9 mouse cellular contexts compared by ENCODE assay signal in the genomic region with DNA sequence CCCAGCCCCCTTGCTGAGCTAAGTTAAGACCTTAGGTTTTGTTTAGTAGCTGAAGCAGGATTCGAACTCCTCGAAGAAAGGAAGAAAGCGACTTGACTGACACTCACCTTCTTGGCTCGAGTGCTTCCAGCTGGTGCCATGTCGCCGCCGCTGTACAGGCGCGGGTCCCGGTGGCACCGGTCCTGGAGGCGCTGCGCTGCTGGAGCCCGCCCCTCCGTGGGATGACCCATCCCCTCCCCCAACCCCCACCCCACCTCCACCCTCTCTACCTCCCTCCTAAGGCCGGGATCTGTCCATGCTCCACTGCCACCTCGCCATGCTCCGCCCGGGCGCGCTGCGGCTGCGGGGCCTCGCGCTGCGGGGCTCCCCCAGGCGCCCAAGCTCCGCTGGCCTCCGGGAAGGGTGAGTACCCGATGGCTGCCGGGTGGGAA. TPM values are rescaled to one million over a fixed set of nuclear protein-coding genes. Genes with fewer than 3 reads are reported as not detected.
DNase-seq lines count a peak whose midpoint lies in the region; ATAC-seq and TF ChIP-seq lines count a peak whose summit lies in the region.
"Had no signal": no experiment of that assay in that cellular context is flagged by ENCODE, and none has a peak within 500 bp of the region (broad histone marks: within the 10 kb centered on the region; RNA-seq: fewer than 3 reads in every experiment).

A gene (minus strand): TSS at position 172 of the 431 bp plus-strand sequence.
A gene (plus strand): TSS at position 303 of the 431 bp plus-strand sequence.

- no peaks in the 10 kb centered on the region for H3K36me3 ChIP-seq in heart, postnatal 0 days (replicated peaks; ENCODE audit: control insufficient read depth, insufficient read depth, low read length)
- no peaks in the 10 kb centered on the region for H3K36me3 ChIP-seq in intestine, embryonic 15.5 days
- peaks cover 19% of the 10 kb centered on the region for H3K36me3 ChIP-seq in liver, adult 2 months (ENCODE audit: control insufficient read depth, insufficient read depth, low read length)
- no peaks in the 10 kb centered on the region for H3K36me3 ChIP-seq in stomach, embryonic 15.5 days

- intact Hi-C loops in left cerebral cortex, postnatal 10 days (cut with DNase I): no loop called here

- peaks cover 10% of the 10 kb centered on the region; the same call in 1 of the 2 replicates for H3K27me3 ChIP-seq in heart, postnatal 0 days (ENCODE audit: control insufficient read depth, insufficient read depth, low read length)
- H3K27me3 ChIP-seq in intestine, embryonic 15.5 days (replicated peaks): peaks cover 8% of the 10 kb centered on the region
- H3K27me3 ChIP-seq in liver, adult 2 months (ENCODE audit: control insufficient read depth, insufficient read depth, low read length): no peaks in the 10 kb centered on the region
- peaks cover 11% of the 10 kb centered on the region; the same call in 1 of the 2 replicates for H3K27me3 ChIP-seq in stomach, embryonic 15.5 days (replicated peaks)

- no peaks in the 10 kb centered on the region for H3K9me3 ChIP-seq in heart, postnatal 0 days (replicated peaks; ENCODE audit: control insufficient read depth, low read length)
- no peaks in the 10 kb centered on the region for H3K9me3 ChIP-seq in intestine, embryonic 15.5 days
- no peaks in the 10 kb centered on the region for H3K9me3 ChIP-seq in stomach, embryonic 15.5 days

- ATAC-seq in heart, postnatal 0 days (ENCODE audit: insufficient read depth, low read depth): no peak
- no peak; the same call in 1 of the 2 replicates for ATAC-seq in intestine, embryonic 15.5 days
- peak; percentile 43; the same call in 1 of the 2 replicates for ATAC-seq in stomach, embryonic 15.5 days (ENCODE audit: insufficient read depth, low FRiP score, low read depth)
- ATAC-seq in frontal cortex, adult (ENCODE audit: low TSS enrichment): no peak

- peak within 1 kb of the TSS; percentile 37 for H3K4me2 ChIP-seq in heart, postnatal 0 days (ENCODE audit: low read depth, low read length)
- peak within 1 kb of the TSS; percentile 48 for H3K4me2 ChIP-seq in intestine, embryonic 15.5 days (replicated peaks)
- peak within 1 kb of the TSS; percentile 37 for H3K4me2 ChIP-seq in stomach, embryonic 15.5 days

- no peak within 1 kb of the TSS for H3K27ac ChIP-seq in heart, postnatal 0 days (ENCODE audit: low read depth)
- H3K27ac ChIP-seq in intestine, embryonic 15.5 days: no peak within 1 kb of the TSS
- H3K27ac ChIP-seq in liver, adult 2 months (replicated peaks; ENCODE audit: insufficient read depth, low read depth, low read length): peak within 1 kb of the TSS; percentile 91
- H3K27ac ChIP-seq in stomach, embryonic 15.5 days: no peak within 1 kb of the TSS

- H3K4me3 ChIP-seq in heart, postnatal 0 days (ENCODE audit: low read depth, low read length): peak within 1 kb of the TSS; percentile 11; the same call in 1 of the 2 replicates
- peak within 1 kb of the TSS; percentile 17 for H3K4me3 ChIP-seq in intestine, embryonic 15.5 days (replicated peaks)
- peak within 1 kb of the TSS; percentile 77 for H3K4me3 ChIP-seq in liver, adult 2 months (ENCODE audit: insufficient read depth, low read depth, low read length)
- peak within 1 kb of the TSS; percentile 17 for H3K4me3 ChIP-seq in stomach, embryonic 15.5 days (replicated peaks)

- H3K9ac ChIP-seq in heart, postnatal 0 days (replicated peaks; ENCODE audit: low read depth, low read length): no peak within 1 kb of the TSS
- H3K9ac ChIP-seq in intestine, embryonic 15.5 days: no peak within 1 kb of the TSS
- peak within 1 kb of the TSS; percentile 86 for H3K9ac ChIP-seq in liver, adult 2 months (ENCODE audit: low read depth, low read length)
- H3K9ac ChIP-seq in stomach, embryonic 15.5 days: no peak within 1 kb of the TSS

- TF ChIP-seq POLR2A in liver, adult 2 months (IDR thresholded peaks at IDR 0.05; ENCODE audit: extremely low read depth, insufficient read depth, low read length): peak; percentile 62; the same call in 1 of the 2 replicates

- no peak for TF ChIP-seq EP300 in heart, postnatal 0 days (IDR thresholded peaks at IDR 0.05; ENCODE audit: low read depth)

- 8% methylated on average over 25 of the region's 31 CpGs for WGBS in heart, postnatal 0 days
- WGBS in intestine, embryonic 15.5 days: 8% methylated on average over 31 of the region's 31 CpGs
- WGBS in liver, adult 2 months: 3% methylated on average over 31 of the region's 31 CpGs
- WGBS in stomach, embryonic 15.5 days: 7% methylated on average over 31 of the region's 31 CpGs

- no peak for TF ChIP-seq CTCF in heart, postnatal 0 days (IDR thresholded peaks at IDR 0.05; ENCODE audit: low read depth)
- peak; percentile 23; the same call in 1 of the 2 replicates for TF ChIP-seq CTCF in liver, adult 2 months (IDR thresholded peaks at IDR 0.05; ENCODE audit: low read depth, low read length)

- no peaks in the 10 kb centered on the region for H3K4me1 ChIP-seq in heart, postnatal 0 days (ENCODE audit: control insufficient read depth, insufficient read depth)
- H3K4me1 ChIP-seq in intestine, embryonic 15.5 days (replicated peaks): peaks cover 5% of the 10 kb centered on the region; the same call in 1 of the 2 replicates
- peaks cover 14% of the 10 kb centered on the region for H3K4me1 ChIP-seq in liver, adult 2 months (ENCODE audit: control insufficient read depth, insufficient read depth, low read length)
- no peaks in the 10 kb centered on the region for H3K4me1 ChIP-seq in stomach, embryonic 15.5 days

- peaks cover 17% of the 10 kb centered on the region; the same call in 1 of the 2 replicates for H3K79me2 ChIP-seq in liver, adult 2 months (ENCODE audit: control insufficient read depth, insufficient read depth, low read length)

- DNase-seq in heart, postnatal 0 days (ENCODE audit: low spot score): no peak
- DNase-seq in heart, adult 8-10 months (ENCODE audit: low spot score): no peak
- peak; percentile 76 for DNase-seq in liver, adult 2 months (ENCODE audit: extremely low read depth, low read depth, low spot score)
- DNase-seq in left cerebral cortex, adult 11 months (ENCODE audit: low spot score): no peak
- DNase-seq in left cerebral cortex, postnatal 10 days (ENCODE audit: extremely low spot score in 1 of 2, low spot score in 2 of 2): no peak

RNA-seq across cellular contexts. Expression of the first gene that starts in this region (rescaled TPM):
- total RNA-seq in heart, postnatal 0 days (2014; rRNA removed; ENCODE audit: low replicate concordance): not detected in 2 replicates
- polyA plus RNA-seq in heart, postnatal 0 days (2015; fragmentation: Nextera tagmentation; extraction: Ambion mirVana): not detected in 2 replicates
- not detected for total RNA-seq in heart, adult 8-10 months (2022)
- 0.57 and 0.68 TPM in 2 replicates for polyA plus RNA-seq in intestine, embryonic 15.5 days (2015; fragmentation: Nextera tagmentation; extraction: Ambion mirVana)
- total RNA-seq in liver, adult 2 months (2014; rRNA removed): 147 and 179 TPM in 2 replicates
- 127 and 153 TPM in 2 replicates for polyA plus RNA-seq in liver, adult 2 months (2012; rRNA removed)
- polyA plus RNA-seq in stomach, embryonic 15.5 days (2015; fragmentation: Nextera tagmentation; extraction: Ambion mirVana): 1.0 and 2.2 TPM in 2 replicates
- total RNA-seq in left cerebral cortex, postnatal 10 days (2021): under 1 TPM; 0.66 to 0.69 TPM
- polyA plus RNA-seq: spleen, adult 2 months had no signal

RNA-seq across cellular contexts. Expression of the second gene that starts in this region (rescaled TPM):
- 0.04 TPM in 1 of 2 replicates, not detected in the other for total RNA-seq in heart, postnatal 0 days (2014; rRNA removed; ENCODE audit: low replicate concordance)
- not detected in 2 replicates for polyA plus RNA-seq in heart, postnatal 0 days (2015; fragmentation: Nextera tagmentation; extraction: Ambion mirVana)
- total RNA-seq in heart, adult 8-10 months (2022): not detected
- polyA plus RNA-seq in intestine, embryonic 15.5 days (2015; fragmentation: Nextera tagmentation; extraction: Ambion mirVana): 0.38 and 0.39 TPM in 2 replicates
- total RNA-seq in liver, adult 2 months (2014; rRNA removed): 234 and 283 TPM in 2 replicates
- 132 and 197 TPM in 2 replicates for polyA plus RNA-seq in liver, adult 2 months (2012; rRNA removed)
- 0.83 and 1.3 TPM in 2 replicates for polyA plus RNA-seq in stomach, embryonic 15.5 days (2015; fragmentation: Nextera tagmentation; extraction: Ambion mirVana)
- total RNA-seq in left cerebral cortex, postnatal 10 days (2021): 1 to 10 TPM; 2.6 to 3.1 TPM
- polyA plus RNA-seq: spleen, adult 2 months had no signal

Comparison
In these comparisons a context has a peak if more than half of its experiments do, and no peak if none do; other contexts are left out.
1. RNA of the first gene that starts in this region (total RNA-seq): 147 to 179 TPM in liver, adult 2 months; 0.66 to 0.69 TPM in left cerebral cortex, postnatal 10 days, not detected in heart, adult 8-10 months and not detected in heart, postnatal 0 days; every median in the first group is over 10 times any median in the second.
2. RNA of the second gene that starts in this region (total RNA-seq): 234 to 283 TPM in liver, adult 2 months; 2.6 to 3.1 TPM in left cerebral cortex, postnatal 10 days, 0.04 TPM in heart, postnatal 0 days and not detected in heart, adult 8-10 months; every median in the first group is over 10 times any median in the second.
3. RNA of the first gene that starts in this region (polyA plus RNA-seq): 127 to 153 TPM in liver, adult 2 months; 1.0 to 2.2 TPM in stomach, embryonic 15.5 days, 0.57 to 0.68 TPM in intestine, embryonic 15.5 days and not detected in heart, postnatal 0 days; every median in the first group is over 10 times any median in the second.
4. RNA of the second gene that starts in this region (polyA plus RNA-seq): 132 to 197 TPM in liver, adult 2 months; 0.83 to 1.3 TPM in stomach, embryonic 15.5 days, 0.38 to 0.39 TPM in intestine, embryonic 15.5 days and not detected in heart, postnatal 0 days; every median in the first group is over 10 times any median in the second.
5. H3K4me3 ChIP-seq: peak in every context shown above with its lines; median percentile 77 in liver, adult 2 months; 17 in intestine, embryonic 15.5 days; 17 in stomach, embryonic 15.5 days; 11 in heart, postnatal 0 days.
6. Peak in every context shown above with its lines, with median percentiles within 50 percentile points of each other: H3K4me2 ChIP-seq.